Mouse (Mus musculus) thymus, postnatal 25 days (tissue): Measurements from ENCODE around the gene Surf1.
"Not testable (repeated sequence)": the region's sequence is repeated elsewhere in the genome, so short reads cannot be mapped to it uniquely, and the experiment has no call there.

Experiments used
- DNase-seq: peaks from one replicate; pipeline ENCODE4 v3.0.0; 2022

Surf1 gene

GRCm38 (mm10) chr2:26921784-26922183 lies 5.5 kb upstream of the Surf1 start:
- no peak for DNase-seq

DNA sequence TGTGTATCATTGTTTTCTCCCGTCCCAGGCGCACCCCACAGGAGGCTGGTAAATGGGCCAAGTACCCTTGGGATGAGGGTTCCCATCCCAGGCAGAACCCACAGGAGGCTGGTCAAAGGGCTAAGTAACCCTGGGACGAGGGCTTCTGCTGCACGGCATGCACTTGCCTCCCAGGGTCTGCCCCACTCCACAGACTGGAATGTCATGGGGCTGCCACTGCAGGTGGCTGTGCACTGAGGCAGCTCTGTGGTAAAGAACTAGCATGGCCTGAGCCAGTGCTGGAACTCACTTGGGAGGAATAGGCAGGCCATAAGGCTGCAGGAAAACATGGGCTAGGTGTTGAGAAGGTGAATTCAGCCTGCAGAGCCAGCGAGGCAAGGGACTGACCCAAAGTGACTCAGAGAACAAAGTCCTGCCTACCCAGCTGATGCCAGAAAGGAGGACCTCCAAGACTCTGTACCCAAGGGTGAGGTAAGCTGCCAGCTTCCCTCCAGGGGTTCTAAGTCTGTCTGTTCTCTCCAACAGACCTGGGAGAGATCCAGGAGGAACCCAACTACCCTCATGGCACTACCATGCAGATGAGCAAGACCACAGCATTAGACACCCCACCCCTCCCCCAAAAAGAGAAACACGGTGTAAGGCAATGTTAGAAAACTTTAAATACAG lies 4.0 kb upstream of the Surf1 start:
- DNase-seq: no peak

DNA sequence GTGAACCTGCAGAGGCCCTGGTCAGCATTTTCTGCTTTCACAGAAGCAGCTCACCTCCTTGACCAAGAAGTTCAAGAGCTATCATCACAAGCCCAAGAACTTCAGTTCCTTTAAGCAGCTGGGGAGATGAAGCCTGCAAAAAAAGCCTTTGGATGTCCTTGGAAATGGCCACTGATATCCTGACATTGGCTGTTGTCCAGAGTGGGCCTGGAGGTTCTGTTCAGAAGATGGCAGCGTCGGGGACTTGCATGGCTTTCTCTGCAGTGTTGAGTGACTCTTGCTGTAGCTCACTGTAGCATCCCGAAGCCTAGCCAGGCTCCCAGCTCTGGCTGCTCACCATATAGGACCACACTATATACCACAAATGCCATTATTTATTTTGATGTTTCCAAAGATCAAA lies 3.4 kb upstream of the Surf1 start:
- DNase-seq: no peak

- no peak for DNase-seq
These were observed 408 bp upstream of the Surf1 start for GRCm38 (mm10) chr2:26916738-26917137.

DNA sequence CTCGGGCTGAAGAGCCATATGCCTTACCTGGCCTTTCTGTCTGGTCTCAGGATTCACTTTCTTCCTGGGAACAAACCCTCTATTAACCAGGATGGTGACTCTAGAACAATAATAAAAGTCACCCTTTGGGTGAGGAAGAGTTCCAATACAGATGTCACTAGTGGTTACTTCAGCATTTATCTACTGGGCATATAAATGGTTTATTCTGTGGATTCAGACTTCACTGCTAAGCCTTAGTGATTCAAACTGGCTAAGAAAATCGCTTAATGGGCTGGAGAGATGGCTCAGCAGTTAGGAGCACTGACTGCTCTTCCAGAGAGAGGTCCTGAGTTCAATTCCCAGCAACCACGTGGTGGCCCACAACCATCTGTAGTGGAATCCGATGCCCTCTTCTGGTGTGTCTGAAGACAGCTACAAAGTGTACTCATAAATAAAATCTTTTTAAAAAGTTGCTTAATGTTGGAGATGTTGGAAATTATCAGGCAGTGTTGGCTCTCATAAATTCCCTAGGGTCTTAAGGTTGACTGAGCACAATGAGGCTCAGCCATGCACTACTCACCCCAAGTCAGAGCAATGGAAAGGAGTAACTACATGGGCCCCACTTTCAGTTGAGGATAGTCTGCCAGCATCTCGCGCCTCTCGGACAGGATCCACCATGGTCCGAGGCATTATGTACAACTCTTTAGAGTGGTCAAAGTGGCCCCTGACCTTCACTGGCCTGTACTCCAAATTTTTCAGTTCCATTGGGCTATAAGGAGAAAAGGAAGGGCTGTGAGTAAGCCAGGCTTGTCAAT lies 2.0 kb downstream of the Surf1 start:
- DNase-seq: no peak

GRCm38 (mm10) chr2:26913416-26914147 lies 2.7 kb downstream of the Surf1 start:
- no peak for DNase-seq

DNA sequence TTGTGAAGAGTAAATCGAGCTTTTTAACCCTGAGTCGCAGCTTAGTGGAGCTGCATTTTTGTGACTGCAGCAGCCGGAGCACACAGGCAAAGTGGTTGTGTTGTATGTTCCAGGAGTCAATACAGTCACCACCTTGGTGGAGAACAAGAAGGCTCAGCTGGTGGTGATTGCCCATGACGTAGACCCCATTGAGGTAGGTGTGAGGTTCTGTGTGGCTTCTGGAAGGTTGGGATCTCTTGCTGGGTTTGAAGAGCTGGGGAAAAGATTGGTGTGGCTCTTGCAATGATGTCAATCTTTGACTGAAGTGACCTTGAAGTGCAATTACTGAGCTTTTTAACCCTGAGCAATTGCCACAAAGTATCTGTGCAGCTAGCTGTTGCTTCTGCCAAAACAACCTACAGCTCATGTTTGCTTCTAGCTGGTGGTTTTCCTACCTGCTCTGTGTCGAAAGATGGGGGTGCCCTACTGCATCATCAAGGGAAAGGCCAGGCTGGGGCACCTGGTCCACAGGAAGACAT lies 4.0 kb downstream of the Surf1 start:
- DNase-seq: no peak

GRCm38 (mm10) chr2:26910994-26911765 lies 5.2 kb downstream of the Surf1 start:
- DNase-seq: no peak

GRCm38 (mm10) chr2:26910124-26910993 lies 6.0 kb downstream of the Surf1 start, which contains the start of the genes Med22 and Rpl7a:
Med22 (minus strand) TSS chr2:26910677.
Rpl7a (plus strand) TSS chr2:26910764.
- DNase-seq: peak; percentile 99

- no peak for DNase-seq
These were observed 6.9 kb downstream of the Surf1 start for GRCm38 (mm10) chr2:26909387-26909784.

- DNase-seq: peak; percentile 42
These were observed 7.5 kb downstream of the Surf1 start for GRCm38 (mm10) chr2:26908710-26909386.

DNA sequence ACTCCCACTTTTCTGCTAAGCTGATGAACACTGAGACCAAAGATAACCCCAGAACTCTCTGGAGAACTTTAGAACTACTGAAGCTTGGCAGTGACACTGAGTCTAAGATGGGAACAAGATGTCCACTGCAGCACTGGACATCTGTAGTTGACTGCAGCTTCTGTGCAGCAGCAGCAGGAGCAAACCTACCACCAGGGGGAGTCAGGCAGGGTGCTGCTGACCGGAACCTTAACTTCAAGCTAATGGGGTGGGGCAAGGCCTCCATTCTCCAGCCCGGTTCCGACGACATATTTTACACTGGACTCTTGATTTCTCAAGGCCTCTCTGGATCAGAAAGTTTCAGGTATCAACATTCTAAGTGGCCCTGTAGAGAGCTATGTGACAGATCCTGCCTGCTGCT lies 9.2 kb downstream of the Surf1 start:
- DNase-seq: peak; percentile 35

- DNase-seq: no peak
These were observed 9.9 kb downstream of the Surf1 start for GRCm38 (mm10) chr2:26906431-26906830.

GRCm38 (mm10) chr2:26905936-26906335 lies 10.4 kb downstream of the Surf1 start:
- DNase-seq: no peak

DNA sequence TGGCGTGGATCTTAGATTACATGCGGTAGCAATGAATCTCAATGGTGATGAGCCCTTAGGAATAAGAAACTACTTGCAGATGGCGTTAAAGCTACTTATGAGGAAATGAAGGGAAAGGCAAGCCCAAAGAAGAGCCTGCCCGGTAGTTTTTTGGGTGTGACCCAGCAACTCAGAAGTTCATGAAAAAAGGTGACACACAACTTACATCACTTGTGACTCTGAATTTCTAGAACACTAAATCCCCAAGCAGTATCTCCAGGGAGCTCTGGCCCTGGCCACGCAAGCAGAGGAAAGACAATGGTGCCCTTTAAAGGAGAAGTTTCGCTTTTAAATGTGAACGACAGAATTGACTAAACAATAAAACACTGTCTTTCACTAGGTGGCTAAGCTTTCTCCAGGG lies 13.0 kb downstream of the Surf1 start:
- DNase-seq: no peak

DNA sequence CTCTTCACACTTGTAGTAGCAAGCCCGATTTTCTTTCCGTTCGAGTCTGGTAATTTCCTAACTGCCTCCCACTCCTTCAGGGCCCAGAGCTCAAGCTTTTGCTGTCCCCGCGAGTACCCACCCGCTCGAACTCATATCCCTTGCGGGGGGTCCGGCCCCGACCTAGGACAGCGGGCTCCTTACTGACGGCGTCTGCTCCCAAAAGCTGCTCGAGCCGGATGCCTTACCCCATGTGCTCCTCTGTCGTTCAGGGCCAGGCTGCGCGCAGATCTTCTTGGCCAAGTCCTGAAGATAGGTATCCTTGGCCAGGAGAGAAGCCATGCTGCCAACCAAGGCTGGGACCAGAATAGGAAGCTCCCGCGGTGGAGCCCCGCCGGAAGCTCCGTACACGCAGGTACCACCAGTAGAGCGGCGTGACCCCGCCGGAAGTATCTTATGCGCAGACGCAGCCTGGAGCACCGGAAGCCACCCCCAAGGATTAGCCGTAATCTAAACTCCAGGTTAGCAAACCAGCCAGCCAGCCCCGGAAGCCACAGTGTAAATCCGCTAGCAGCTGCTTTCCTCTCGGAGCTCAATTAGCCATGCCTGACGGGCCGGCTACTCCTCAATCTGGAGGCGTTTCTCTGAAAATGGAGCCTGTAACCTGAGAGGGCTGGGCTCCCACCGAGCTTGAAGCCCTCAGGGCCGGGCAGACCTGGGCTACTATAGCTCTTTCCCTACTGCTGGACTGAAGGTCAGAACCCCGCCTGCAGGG lies 13.7 kb downstream of the Surf1 start, which contains the start of gene Surf6:
Gene Surf6, minus strand, starts transcription at position 413 of the 754 bp plus-strand sequence.
- peak; percentile 96 for DNase-seq

DNA sequence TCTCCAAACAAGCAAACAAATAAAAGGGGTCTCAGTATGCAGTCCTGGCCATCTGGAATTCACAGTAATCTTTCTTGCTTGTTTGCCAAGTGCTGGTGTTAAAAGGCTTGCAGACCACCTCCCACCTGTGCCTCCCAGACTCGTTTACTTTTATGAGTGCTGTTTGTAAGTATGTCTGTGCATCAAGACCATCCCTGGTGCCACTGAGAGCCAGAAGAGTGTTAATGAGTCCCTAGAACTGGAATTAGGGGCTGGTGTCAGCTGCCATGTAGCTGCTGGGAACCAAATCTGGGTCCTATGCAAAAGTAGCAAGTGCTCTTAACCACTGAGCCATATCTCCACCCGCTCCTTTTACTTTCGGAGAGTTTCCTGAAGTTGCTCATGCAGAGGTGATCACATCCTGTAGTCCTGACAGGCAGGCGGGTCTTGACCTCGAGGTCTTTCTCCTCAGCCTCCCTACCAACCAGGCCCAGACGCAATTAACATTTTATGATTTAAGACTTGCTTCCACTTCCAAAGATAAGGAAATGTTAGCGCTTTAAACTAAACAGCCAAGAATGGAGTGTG lies 14.4 kb downstream of the Surf1 start:
- DNase-seq: no peak

DNA sequence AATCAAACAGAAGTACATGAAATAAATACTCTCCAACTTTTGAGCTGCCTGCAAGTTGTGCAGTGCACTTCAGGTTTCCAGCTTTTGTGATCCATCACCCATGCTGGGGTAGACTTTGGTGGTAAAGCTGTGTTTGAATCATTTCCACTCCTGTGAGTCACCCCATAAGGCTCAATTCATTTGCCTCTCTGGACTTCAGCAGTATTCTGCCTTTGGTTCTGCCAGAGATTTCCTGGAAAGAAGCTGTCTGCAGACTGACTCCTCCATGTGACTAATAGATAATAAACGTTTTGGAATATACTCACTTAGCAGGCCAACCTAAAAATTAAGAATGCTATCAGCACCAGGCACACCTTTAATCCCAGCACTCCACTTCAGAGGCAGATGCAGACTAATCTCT lies 15.6 kb downstream of the Surf1 start:
- no peak for DNase-seq

GRCm38 (mm10) chr2:26895898-26896297 lies 20.4 kb downstream of the Surf1 start:
- DNase-seq: no peak

DNA sequence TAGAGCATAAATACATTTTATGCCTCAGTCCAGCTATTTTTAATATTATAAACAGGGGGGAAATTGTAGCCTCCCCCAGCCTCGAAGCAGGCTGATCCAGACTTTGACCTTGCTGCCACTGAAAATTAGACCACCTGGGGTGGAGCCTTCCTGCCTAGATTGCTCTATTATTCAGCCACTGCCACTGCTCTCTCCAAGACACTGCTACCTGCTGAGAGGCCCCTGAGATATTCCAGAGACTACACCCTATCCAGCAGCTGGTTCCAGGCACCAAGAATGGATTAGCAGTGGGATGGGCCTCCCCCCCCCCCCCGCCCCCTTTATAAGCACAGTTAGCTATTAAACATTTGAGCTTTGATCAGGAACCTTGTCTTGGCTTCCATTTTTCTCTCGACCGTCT lies 30.2 kb downstream of the Surf1 start:
- not testable (repeated sequence) for DNase-seq
